Mouse (Mus musculus) kidney, postnatal 0 days (tissue): ENCODE data around the gene C1ra. TPM values are rescaled to one million over a fixed set of nuclear protein-coding genes. Genes with fewer than 3 reads are reported as not detected.
"Not testable (repeated sequence)": the region's sequence is repeated elsewhere in the genome, so short reads cannot be mapped to it uniquely, and the experiment has no call there.

ENCODE experiments used
- ATAC-seq: fragments of 200-750 bp; cut with Nextera tagmentation; replicated peaks from 2 replicates; pipeline ENCODE4 v1.8.0; 2017; ENCODE audit warnings: low read depth, moderate number of reproducible peaks, moderate TSS enrichment, moderate library complexity; ENCODE audit not compliant: low FRiP score
- DNase-seq: peaks from one replicate; pipeline ENCODE4 v3.0.0-alpha.2; 2016; ENCODE audit warnings: low spot score
- H3K27ac ChIP-seq: fragments of 300-500 bp; sonication (generic); 2 replicates; pipeline ENCODE4 v1.5.1; 2014; ENCODE audit warnings: mild to moderate bottlenecking
- H3K27me3 ChIP-seq: fragments of 300-500 bp; sonication (generic); 2 replicates; pipeline ENCODE4 v1.6.1; 2014; ENCODE audit warnings: low read length, mixed read lengths; ENCODE audit not compliant: insufficient read depth
- H3K36me3 ChIP-seq: fragments of 300-500 bp; sonication (generic); 2 replicates; pipeline ENCODE4 v1.6.1; 2014; ENCODE audit warnings: low read length, mixed read lengths; ENCODE audit not compliant: insufficient read depth
- H3K4me1 ChIP-seq: fragments of 300-500 bp; sonication (generic); replicated peaks from 2 replicates; pipeline ENCODE4 v1.6.1; 2014; ENCODE audit warnings: antibody characterized with exemption, low read length, mixed read lengths; ENCODE audit not compliant: insufficient read depth
- H3K4me2 ChIP-seq: fragments of 300-500 bp; sonication (generic); 2 replicates; pipeline ENCODE4 v1.6.1; 2014; ENCODE audit warnings: mild to moderate bottlenecking, low read length, moderate library complexity, mixed read lengths
- H3K4me3 ChIP-seq: fragments of 300-500 bp; sonication (generic); replicated peaks from 2 replicates; pipeline ENCODE4 v1.5.1; 2014; ENCODE audit warnings: low read depth, low read length
- H3K9ac ChIP-seq: fragments of 300-500 bp; sonication (generic); 2 replicates; pipeline ENCODE4 v1.6.1; 2014; ENCODE audit warnings: low read depth, low read length
- H3K9me3 ChIP-seq: fragments of 300-500 bp; sonication (generic); replicated peaks from 2 replicates; pipeline ENCODE4 v1.6.1; 2016; ENCODE audit warnings: low read length, inconsistent platforms, mixed read lengths
- CTCF ChIP-seq: IDR thresholded peaks from 2 replicates; pipeline ENCODE4 v1.5.1; 2016; ENCODE audit warnings: antibody characterized with exemption, low read depth, mild to moderate bottlenecking, moderate library complexity
- WGBS: fragments of 180-500 bp; shearing (Covaris S2); extraction: QIAGEN DNeasy Blood & Tissue Kit; methylation state at CpG from one replicate; pipeline ENCODE4 v1.1.7; 2014; 5-methylcytosine and 5-hydroxymethylcytosine counted together
- polyA plus RNA-seq: library from polyadenylated mRNA; unstranded; fragments of >200 nt; fragmentation: Nextera tagmentation; extraction: Ambion mirVana; gene quantifications from 2 replicates; pipeline ENCODE4 v1.2.1, GENCODE M21; 2015

Gene C1ra
- polyA plus RNA-seq, 1 experiment from 2014 or later = 20.5 TPM

DNA sequence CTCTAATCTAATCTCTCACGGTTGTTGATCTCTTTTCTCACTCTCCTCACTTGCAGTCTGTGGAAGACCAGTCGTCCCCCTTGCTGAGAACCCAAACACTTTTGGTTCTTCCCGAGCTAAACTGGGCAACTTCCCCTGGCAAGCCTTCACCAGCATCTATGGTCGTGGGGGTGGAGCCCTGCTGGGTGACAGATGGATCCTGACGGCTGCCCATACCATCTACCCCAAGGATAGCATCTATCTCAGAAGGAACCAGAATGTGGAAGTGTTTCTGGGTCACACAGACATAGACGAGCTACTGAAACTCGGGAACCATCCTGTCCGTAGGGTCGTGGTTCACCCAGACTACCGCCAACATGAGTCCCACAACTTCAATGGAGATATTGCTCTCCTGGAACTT is 3.9 kb upstream of the C1ra start:
- Histone ChIP-seq H3K27ac (no peak overlapping the region), H3K4me2 (no peak overlapping the region), H3K4me1 (no peaks in the 10 kb centered on the region), H3K4me3 (no peak overlapping the region), H3K36me3 (no peaks in the 10 kb centered on the region), H3K9me3 (no peaks in the 10 kb centered on the region), H3K27me3 (no peaks in the 10 kb centered on the region), H3K9ac (no peak overlapping the region)
- TF ChIP-seq CTCF = no peak
- ATAC-seq (no peak), DNase-seq (no peak)
- WGBS = 85% methylated on average over 10 of the region's 10 CpGs

DNA sequence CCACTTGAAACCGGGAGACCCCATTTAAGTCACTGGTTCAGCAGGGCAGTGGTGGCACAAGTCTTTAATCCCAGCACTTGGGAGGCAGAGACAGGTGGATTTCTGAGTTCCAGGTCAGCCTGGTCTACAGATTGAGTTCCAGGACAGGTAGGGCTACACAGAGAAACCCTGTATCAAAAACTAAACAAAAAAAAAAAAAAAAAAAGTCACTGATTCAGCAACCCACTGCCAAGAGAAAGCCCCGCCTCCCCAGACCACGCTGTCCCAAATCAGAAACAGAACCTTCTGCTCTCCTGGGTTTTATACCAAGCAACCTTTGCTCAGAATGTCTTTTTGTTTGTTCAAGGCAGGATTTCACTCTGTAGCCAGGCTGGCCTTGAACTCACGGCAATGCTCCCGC is 3.0 kb upstream of the C1ra start:
- not testable (repeated sequence) for ATAC-seq, H3K4me2 ChIP-seq

DNA sequence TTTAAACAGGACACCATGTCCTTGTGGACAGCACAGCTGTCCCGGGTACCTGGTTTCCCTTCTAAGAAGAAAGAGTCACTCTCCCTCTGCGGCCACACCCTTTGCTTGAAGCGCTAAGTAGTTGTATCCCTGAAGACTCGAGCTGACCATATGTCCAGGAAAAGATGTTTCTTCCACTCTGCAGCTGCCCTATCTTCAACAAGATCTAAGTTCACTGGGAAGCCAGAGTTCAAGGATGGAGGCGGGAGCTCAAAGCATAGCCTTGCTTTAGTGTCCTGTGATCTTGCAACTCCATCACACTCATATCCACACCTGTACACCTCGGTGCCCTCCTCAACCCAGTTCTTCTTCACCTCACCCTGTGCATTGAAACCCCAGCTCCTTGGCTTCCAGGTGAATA is 269 bp upstream of the C1ra start:
- Histone ChIP-seq H3K9ac (no peak overlapping the region), H3K4me2 (no peak overlapping the region), H3K4me3 (no peak overlapping the region), H3K36me3 (no peaks in the 10 kb centered on the region), H3K9me3 (no peaks in the 10 kb centered on the region), H3K4me1 (no peaks in the 10 kb centered on the region), H3K27ac (no peak overlapping the region), H3K27me3 (no peaks in the 10 kb centered on the region)
- 58% methylated on average over 6 of the region's 6 CpGs for WGBS
- no peak for ATAC-seq
- TF ChIP-seq CTCF = no peak
- no peak for DNase-seq

More for the DNA sequence above, 3.0 kb upstream of the C1ra start:
- H3K27me3 ChIP-seq, DNase-seq, H3K27ac ChIP-seq, H3K9me3 ChIP-seq, H3K36me3 ChIP-seq, H3K4me1 ChIP-seq, H3K9ac ChIP-seq, H3K4me3 ChIP-seq: not testable (repeated sequence)
- WGBS = 86% methylated on average over 3 of the region's 5 CpGs

DNA sequence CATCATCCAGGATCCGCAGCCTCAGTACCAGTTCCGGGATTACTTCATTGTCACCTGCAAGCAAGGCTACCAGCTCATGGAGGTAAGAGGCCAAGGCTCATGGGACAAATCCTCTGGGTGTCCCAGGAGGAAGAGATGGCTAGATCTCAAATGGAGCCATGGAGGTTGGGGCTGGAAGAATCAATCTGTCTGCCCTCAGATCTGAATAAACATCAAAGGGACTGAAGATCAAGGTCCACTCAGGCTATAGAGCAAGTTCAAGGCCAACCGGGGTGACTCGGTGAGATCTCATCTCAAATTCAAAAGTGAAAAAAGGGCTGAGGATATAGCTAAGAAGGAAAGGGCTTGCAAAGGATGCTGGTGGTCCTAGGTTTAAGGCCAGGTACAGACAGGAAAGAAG is 5.5 kb downstream of the C1ra start:
- not testable (repeated sequence) for H3K36me3 ChIP-seq, H3K27ac ChIP-seq, DNase-seq, H3K4me1 ChIP-seq, H3K9ac ChIP-seq, ATAC-seq, H3K4me3 ChIP-seq, H3K27me3 ChIP-seq, H3K4me2 ChIP-seq, H3K9me3 ChIP-seq
- 97% methylated on average over 4 of the region's 4 CpGs for WGBS

DNA sequence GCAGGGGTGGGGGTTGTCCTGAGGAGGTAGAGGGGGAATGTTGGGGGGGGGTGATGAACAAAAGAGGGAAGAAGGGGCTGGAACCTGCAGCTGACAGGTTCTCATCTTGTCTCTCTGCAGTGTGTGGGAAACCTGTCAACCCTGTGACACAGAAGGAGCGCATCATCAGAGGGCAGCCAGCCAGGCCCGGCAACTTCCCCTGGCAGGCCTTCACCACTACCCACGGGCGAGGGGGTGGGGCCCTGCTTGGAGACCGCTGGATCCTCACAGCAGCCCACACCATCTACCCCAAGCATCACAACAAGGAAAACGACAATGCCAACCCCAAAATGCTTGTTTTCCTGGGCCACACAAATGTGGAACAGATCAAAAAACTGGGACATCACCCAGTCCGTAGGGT is 9.9 kb downstream of the C1ra start:
- H3K27ac ChIP-seq, H3K4me3 ChIP-seq, H3K9ac ChIP-seq, H3K27me3 ChIP-seq, DNase-seq, H3K4me2 ChIP-seq, H3K36me3 ChIP-seq, H3K9me3 ChIP-seq, H3K4me1 ChIP-seq, ATAC-seq: not testable (repeated sequence)
- WGBS = 69% methylated on average over 7 of the region's 7 CpGs

DNA sequence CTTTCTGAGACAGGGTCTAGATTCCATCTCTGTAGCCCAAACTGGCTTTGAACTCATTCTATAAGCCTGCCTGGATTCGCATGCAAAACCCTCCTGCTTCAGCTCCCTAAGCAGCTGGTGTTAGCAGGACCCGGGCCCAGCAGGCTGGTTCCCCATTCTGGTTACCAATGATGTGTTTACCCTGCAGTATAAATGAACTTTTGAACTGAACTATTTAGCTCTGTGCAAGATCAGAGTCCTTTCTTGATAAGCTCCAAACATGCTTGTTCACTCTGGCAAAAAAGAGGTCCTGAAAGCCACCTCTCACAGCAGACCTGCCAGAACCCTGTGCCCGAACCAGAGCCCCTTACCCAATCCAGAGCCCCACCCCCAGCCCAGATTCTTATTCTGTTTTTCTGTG is 15.7 kb downstream of the C1ra start:
- DNase-seq (no peak), ATAC-seq (no peak)
- H3K4me3 ChIP-seq = no peak overlapping the region
- no peak overlapping the region for H3K9ac ChIP-seq
- H3K4me2 ChIP-seq = no peak overlapping the region
- H3K27me3 ChIP-seq = no peaks in the 10 kb centered on the region
- H3K4me1 ChIP-seq = no peaks in the 10 kb centered on the region
- H3K9me3 ChIP-seq = no peaks in the 10 kb centered on the region
- no peak for TF ChIP-seq CTCF
- WGBS = 78% methylated on average over 3 of the region's 3 CpGs
- no peaks in the 10 kb centered on the region for H3K36me3 ChIP-seq
- no peak overlapping the region for H3K27ac ChIP-seq

DNA sequence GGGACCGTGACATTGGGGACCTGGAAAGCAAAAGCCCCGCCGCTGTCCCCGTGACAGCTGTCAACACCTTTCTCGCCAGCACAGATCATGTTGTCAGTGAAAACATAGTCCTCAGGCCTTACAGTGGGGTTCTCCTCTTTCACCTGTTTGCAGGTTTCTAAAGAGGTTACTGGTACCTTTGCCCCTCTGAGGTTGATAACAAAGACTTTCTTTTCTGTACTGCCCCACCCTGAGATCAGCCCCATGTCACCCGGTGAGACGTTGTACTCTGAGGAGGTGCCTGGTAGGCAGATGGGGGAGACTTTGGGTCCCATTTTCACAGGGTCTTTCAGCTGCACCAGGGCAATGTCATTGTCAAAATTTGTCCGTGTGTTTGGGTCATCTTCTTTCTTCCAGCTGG is 18.9 kb downstream of the C1ra start:
- Histone ChIP-seq H3K9ac (no peak overlapping the region), H3K4me2 (no peak overlapping the region), H3K4me3 (no peak overlapping the region), H3K27me3 (no peaks in the 10 kb centered on the region), H3K4me1 (no peaks in the 10 kb centered on the region), H3K9me3 (no peaks in the 10 kb centered on the region), H3K27ac (no peak overlapping the region), H3K36me3 (no peaks in the 10 kb centered on the region)
- no peak for DNase-seq
- no peak for TF ChIP-seq CTCF
- WGBS = 89% methylated on average over 8 of the region's 8 CpGs
- ATAC-seq = no peak

DNA sequence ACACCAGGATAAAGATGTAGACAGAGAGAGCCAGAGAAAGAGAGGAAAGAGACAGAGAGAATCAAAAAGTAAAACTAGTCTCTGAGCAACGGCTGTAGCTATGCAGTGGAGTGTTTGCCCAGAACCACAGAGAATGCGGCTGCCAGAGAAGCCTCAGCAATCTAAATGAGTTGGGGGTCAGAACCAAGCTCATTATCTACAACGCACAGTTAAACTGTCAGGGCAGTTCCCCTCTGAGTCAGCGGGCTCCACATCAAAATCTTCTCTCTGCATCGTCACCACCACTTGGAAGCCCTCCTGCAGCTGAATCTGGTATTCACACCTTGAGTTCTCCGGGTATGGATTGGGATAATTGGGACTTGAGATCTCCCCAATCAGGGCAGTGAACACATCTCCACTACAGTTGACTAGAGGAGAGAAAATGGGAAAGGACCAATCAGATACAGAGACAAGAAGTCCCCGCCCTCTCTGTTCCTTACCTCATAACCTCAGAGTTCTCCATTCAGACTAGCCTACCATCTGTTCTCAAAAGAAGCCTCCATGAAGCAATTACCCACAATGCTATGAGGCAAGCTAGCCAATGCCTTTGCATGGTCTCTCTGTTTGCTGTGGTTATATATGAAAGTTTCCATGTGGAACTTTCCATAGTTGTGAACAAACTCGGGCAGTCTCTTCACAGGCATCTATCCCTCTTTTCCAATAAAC is 24.1 kb downstream of the C1ra start:
- H3K9me3 ChIP-seq, H3K4me2 ChIP-seq, ATAC-seq, H3K4me1 ChIP-seq, H3K27me3 ChIP-seq, DNase-seq, H3K4me3 ChIP-seq, H3K27ac ChIP-seq, H3K36me3 ChIP-seq, H3K9ac ChIP-seq: not testable (repeated sequence)
- WGBS = 76% methylated on average over 8 of the region's 8 CpGs

DNA sequence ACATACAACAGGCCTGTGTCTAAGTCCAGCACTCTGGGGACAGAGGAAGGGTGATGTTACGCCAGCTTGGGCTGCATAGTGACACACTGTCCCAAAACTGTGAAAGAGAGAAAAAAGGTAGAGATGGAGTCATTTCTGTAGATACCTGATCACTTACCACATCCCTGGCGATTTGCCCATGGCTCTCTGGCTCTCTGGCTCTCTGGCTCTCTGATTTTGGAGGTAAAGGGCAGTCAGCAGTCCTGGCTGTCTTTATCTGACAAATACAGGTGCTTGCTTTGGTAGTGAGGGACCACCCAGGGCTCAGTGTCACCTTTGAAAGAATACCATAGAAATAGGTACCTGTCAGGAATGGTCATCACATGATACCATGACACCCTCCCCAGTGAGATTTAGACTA is 29.0 kb downstream of the C1ra start:
- DNase-seq, H3K27me3 ChIP-seq, H3K9me3 ChIP-seq, H3K4me2 ChIP-seq, H3K4me3 ChIP-seq, H3K27ac ChIP-seq, H3K4me1 ChIP-seq, ATAC-seq, H3K36me3 ChIP-seq, H3K9ac ChIP-seq: not testable (repeated sequence)
- WGBS = 89% methylated on average over 2 of the region's 2 CpGs
